Mouse (Mus musculus): Measurements from ENCODE around the gene Ets2.

DNA sequence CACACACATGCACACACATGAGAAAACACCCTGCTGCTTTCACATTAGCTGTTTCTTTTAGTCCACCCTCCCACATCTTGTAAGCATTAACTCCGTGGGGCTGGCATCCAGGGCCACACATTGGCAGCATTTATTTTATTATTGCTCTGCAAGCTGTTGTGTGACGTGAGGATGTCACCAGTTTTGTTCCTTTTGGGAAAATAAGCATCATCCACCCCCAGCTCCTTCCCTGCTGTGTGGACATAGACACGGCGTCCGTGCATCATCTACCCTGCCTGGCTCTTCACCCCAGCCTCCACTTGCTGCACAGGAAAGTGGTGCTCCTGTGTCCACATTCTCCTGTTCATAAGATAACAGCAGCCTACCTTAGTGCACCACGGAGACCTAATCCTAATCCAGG is 27.9 kb downstream of the Ets2 start:
- TF ChIP-seq CTCF (IDR thresholded peaks at IDR 0.05; ENCODE audit: borderline replicate concordance, insufficient read depth, low read length) (no peak), POLR2A (IDR thresholded peaks at IDR 0.05; ENCODE audit: low read depth, low read length) (no peak)
